Mouse (Mus musculus): ENCODE data around the gene Vav3. TPM values are rescaled to one million over a fixed set of nuclear protein-coding genes. Genes with fewer than 3 reads are reported as not detected.

The Vav3 gene
- polyA plus RNA-seq, 2 experiments, result 10.8 to 33.0 TPM

DNA sequence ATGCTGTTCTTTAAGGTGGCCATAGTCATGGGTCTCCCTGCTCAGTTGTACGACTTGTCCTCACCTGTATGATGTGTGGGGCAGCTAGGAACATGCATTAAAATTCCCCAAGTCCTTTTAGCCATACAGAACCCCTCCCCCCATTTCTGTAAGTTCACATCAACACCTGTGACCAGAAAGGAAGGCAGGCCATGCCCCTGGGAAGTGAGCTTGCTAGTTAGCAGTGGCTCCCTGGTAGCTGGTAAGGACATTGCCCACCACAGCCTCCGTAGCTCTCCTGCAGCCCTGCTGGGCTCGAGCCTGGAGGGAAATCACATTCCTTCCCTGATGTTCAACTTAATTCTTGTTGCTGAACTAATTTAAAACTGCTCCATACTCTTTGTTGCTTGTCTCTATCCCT lies 146.3 kb downstream of the Vav3 start:
- ATAC-seq (ENCODE audit: low FRiP score, low read depth) (no peak), DNase-seq (ENCODE audit: low spot score) (no peak)
- no peak overlapping the region for H3K27ac ChIP-seq (replicated peaks; ENCODE audit: low read depth, low read length)
- no peak overlapping the region for H3K9ac ChIP-seq (ENCODE audit: low read depth, low read length, severe bottlenecking)
- H3K36me3 ChIP-seq (ENCODE audit: control insufficient read depth, insufficient read depth, low read length), result no peaks in the 10 kb centered on the region
- no peaks in the 10 kb centered on the region for H3K27me3 ChIP-seq (ENCODE audit: control insufficient read depth, insufficient read depth, low read length)
- no peaks in the 10 kb centered on the region for H3K4me1 ChIP-seq (ENCODE audit: control insufficient read depth, insufficient read depth, low read length)
- no peak overlapping the region for H3K4me3 ChIP-seq (replicated peaks; ENCODE audit: low read length)
- 43% methylated on average over 3 of the region's 3 CpGs for WGBS
- H3K9me3 ChIP-seq (ENCODE audit: control insufficient read depth, low read length), result no peaks in the 10 kb centered on the region
- no peak for TF ChIP-seq POLR2A (IDR thresholded peaks at IDR 0.05; ENCODE audit: borderline replicate concordance, extremely low read depth, insufficient read depth, insufficient read length)
- H3K4me2 ChIP-seq (replicated peaks; ENCODE audit: low read depth, low read length, severe bottlenecking), result no peak overlapping the region

DNA sequence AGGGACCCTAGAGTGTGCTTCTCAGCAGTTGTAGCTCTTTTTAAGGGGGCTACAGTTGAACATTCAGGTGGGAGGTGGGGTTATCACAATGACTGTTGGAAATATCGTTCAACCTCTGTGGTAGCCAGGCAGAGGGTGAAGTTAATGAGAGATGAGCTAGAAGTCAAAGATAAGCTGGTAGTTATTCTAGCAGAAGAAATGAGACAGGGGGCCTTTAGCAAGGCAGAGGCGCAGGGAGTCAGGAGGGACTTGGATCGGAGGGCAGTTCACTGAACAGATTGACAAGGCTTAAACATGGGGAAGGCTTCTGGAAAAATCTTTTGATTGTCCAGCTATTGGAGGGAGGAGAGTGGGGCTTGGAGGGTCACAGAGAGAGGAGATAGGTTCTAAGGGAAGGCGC lies 147.4 kb downstream of the Vav3 start:
- DNase-seq (ENCODE audit: low spot score) (no peak), ATAC-seq (ENCODE audit: low FRiP score, low read depth) (no peak)
- no peak overlapping the region for H3K27ac ChIP-seq (replicated peaks; ENCODE audit: low read depth, low read length)
- H3K4me3 ChIP-seq (replicated peaks; ENCODE audit: low read length), result no peak overlapping the region
- H3K36me3 ChIP-seq (ENCODE audit: control insufficient read depth, insufficient read depth, low read length), result no peaks in the 10 kb centered on the region
- no peaks in the 10 kb centered on the region for H3K9me3 ChIP-seq (ENCODE audit: control insufficient read depth, low read length)
- H3K9ac ChIP-seq (ENCODE audit: low read depth, low read length, severe bottlenecking), result no peak overlapping the region
- no peaks in the 10 kb centered on the region for H3K27me3 ChIP-seq (ENCODE audit: control insufficient read depth, insufficient read depth, low read length)
- no peak overlapping the region for H3K4me2 ChIP-seq (replicated peaks; ENCODE audit: low read depth, low read length, severe bottlenecking)
- 95% methylated on average over 4 of the region's 4 CpGs for WGBS
- no peaks in the 10 kb centered on the region for H3K4me1 ChIP-seq (ENCODE audit: control insufficient read depth, insufficient read depth, low read length)
- no peak for TF ChIP-seq POLR2A (IDR thresholded peaks at IDR 0.05; ENCODE audit: borderline replicate concordance, extremely low read depth, insufficient read depth, insufficient read length)

DNA sequence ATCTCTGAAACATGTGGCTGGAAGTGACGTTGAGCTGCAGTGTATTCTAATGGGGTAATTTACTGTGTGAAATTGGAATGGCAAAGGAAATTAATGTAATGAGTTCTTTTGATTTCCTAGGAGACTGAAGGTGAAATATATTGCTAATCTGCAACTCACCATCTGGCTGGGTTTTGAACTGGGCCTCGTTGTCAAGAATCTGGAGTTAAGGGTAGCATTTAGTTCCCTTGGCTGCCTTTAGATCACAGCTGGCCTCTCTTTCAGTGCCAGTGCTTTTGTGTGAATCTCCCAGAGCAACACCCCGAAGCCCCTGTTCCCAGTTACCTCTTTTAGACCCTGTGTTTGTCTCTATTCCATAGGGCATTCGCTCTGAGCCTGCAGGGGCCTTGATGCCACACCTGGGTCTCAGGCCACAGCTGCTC lies 148.3 kb downstream of the Vav3 start:
- no peaks in the 10 kb centered on the region for H3K36me3 ChIP-seq (ENCODE audit: control insufficient read depth, insufficient read depth, low read length)
- no peak for ATAC-seq (ENCODE audit: low FRiP score, low read depth)
- DNase-seq (ENCODE audit: low spot score), result no peak
- no peak overlapping the region for H3K27ac ChIP-seq (replicated peaks; ENCODE audit: low read depth, low read length)
- H3K9ac ChIP-seq (ENCODE audit: low read depth, low read length, severe bottlenecking), result no peak overlapping the region
- no peak overlapping the region for H3K4me3 ChIP-seq (replicated peaks; ENCODE audit: low read length)
- H3K27me3 ChIP-seq (ENCODE audit: control insufficient read depth, insufficient read depth, low read length), result no peaks in the 10 kb centered on the region
- no peak for TF ChIP-seq POLR2A (IDR thresholded peaks at IDR 0.05; ENCODE audit: borderline replicate concordance, extremely low read depth, insufficient read depth, insufficient read length)
- no peaks in the 10 kb centered on the region for H3K4me1 ChIP-seq (ENCODE audit: control insufficient read depth, insufficient read depth, low read length)
- H3K9me3 ChIP-seq (ENCODE audit: control insufficient read depth, low read length), result no peaks in the 10 kb centered on the region
- WGBS, result 31% methylated on average over 4 of the region's 4 CpGs
- H3K4me2 ChIP-seq (replicated peaks; ENCODE audit: low read depth, low read length, severe bottlenecking), result no peak overlapping the region

DNA sequence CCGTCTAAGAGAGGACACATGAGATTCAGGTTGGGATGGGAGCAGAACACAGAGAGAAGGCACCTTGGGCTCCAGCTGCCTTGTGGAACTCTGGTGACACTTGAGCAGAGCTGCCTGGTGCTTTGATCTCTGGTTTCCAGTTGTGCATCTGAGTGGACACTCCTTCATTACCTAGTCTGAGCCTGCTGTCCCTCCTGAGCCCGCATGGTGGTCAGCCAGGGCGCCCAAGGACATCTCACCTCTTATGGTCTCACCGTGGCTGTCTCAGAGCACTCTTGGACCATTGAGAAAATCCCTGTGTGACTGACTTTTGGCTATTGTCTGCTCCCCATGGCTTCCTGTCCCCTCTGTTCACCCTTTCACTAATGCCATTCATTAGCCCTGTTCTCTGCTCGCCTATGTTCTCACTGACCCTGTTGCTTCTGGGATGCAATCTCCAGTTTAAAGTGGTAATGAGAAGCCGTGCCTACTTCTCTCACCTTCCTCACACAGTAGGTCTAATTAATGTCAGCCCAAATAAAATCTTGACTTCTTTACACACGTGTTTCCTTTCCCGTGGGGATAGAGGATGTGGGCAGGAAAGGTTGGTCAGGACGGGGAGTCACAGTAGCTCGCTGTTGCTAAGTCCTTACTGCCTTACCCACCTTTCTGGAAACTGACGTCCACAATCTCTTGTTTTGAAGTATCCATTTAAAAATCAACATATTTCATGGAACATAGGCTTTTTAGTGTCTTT lies 150.3 kb downstream of the Vav3 start:
- H3K4me2 ChIP-seq (replicated peaks; ENCODE audit: low read depth, low read length, severe bottlenecking), result no peak overlapping the region
- no peak overlapping the region for H3K27ac ChIP-seq (replicated peaks; ENCODE audit: low read depth, low read length)
- H3K9ac ChIP-seq (ENCODE audit: low read depth, low read length, severe bottlenecking), result no peak overlapping the region
- DNase-seq (ENCODE audit: low spot score) (no peak), ATAC-seq (ENCODE audit: low FRiP score, low read depth) (no peak)
- no peak overlapping the region for H3K4me3 ChIP-seq (replicated peaks; ENCODE audit: low read length)
- 62% methylated on average over 11 of the region's 11 CpGs for WGBS
- H3K27me3 ChIP-seq (ENCODE audit: control insufficient read depth, insufficient read depth, low read length), result no peaks in the 10 kb centered on the region
- no peaks in the 10 kb centered on the region for H3K36me3 ChIP-seq (ENCODE audit: control insufficient read depth, insufficient read depth, low read length)
- H3K9me3 ChIP-seq (ENCODE audit: control insufficient read depth, low read length), result no peaks in the 10 kb centered on the region
- no peaks in the 10 kb centered on the region for H3K4me1 ChIP-seq (ENCODE audit: control insufficient read depth, insufficient read depth, low read length)
- TF ChIP-seq POLR2A (IDR thresholded peaks at IDR 0.05; ENCODE audit: borderline replicate concordance, extremely low read depth, insufficient read depth, insufficient read length), result no peak

DNA sequence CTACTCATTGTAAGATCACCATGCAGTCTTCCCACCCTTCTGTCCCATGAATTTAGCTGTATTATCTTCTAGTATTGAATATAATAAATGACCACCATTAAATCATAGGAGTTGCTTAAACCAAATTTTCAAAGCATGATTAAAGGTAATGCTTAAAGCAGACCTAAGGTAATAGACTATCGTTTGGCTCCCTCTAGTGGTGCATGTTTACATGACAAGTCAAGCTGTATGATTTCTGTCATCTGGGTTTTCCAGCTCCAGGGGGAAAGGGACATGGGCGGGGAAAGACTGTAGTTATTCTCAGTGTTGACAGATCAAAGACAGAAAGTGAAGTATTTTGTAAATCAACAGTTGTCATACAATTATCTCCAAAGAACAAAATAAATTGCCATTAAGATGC lies 151.1 kb downstream of the Vav3 start:
- Histone ChIP-seq H3K4me2 (replicated peaks; ENCODE audit: low read depth, low read length, severe bottlenecking) (no peak overlapping the region), H3K27ac (replicated peaks; ENCODE audit: low read depth, low read length) (no peak overlapping the region), H3K9ac (ENCODE audit: low read depth, low read length, severe bottlenecking) (no peak overlapping the region), H3K9me3 (ENCODE audit: control insufficient read depth, low read length) (no peaks in the 10 kb centered on the region), H3K27me3 (ENCODE audit: control insufficient read depth, insufficient read depth, low read length) (no peaks in the 10 kb centered on the region), H3K36me3 (ENCODE audit: control insufficient read depth, insufficient read depth, low read length) (no peaks in the 10 kb centered on the region), H3K4me3 (replicated peaks; ENCODE audit: low read length) (no peak overlapping the region), H3K4me1 (ENCODE audit: control insufficient read depth, insufficient read depth, low read length) (no peaks in the 10 kb centered on the region)
- 0 out of 2 replicates have a peak, but pooled peaks have one; percentile 64 for ATAC-seq (ENCODE audit: low FRiP score, low read depth)
- no peak for TF ChIP-seq POLR2A (IDR thresholded peaks at IDR 0.05; ENCODE audit: borderline replicate concordance, extremely low read depth, insufficient read depth, insufficient read length)
- peak; percentile 88 for DNase-seq (ENCODE audit: low spot score)
- 0% methylated on average over 2 of the region's 2 CpGs for WGBS

Data from limb, embryonic 14.5 days (tissue).